Mouse (Mus musculus) liver, postnatal 0 days (tissue): ENCODE data around the gene Itga1.

Source experiments
- CTCF ChIP-seq: sonication (generic); IDR thresholded peaks from 2 replicates; pipeline ENCODE4 v1.5.1; 2016; ENCODE audit warnings: antibody characterized with exemption, low read depth
- EP300 ChIP-seq: IDR thresholded peaks from 2 replicates; pipeline ENCODE4 v1.6.1; 2016; ENCODE audit warnings: antibody characterized with exemption, low read depth, mild to moderate bottlenecking

DNA sequence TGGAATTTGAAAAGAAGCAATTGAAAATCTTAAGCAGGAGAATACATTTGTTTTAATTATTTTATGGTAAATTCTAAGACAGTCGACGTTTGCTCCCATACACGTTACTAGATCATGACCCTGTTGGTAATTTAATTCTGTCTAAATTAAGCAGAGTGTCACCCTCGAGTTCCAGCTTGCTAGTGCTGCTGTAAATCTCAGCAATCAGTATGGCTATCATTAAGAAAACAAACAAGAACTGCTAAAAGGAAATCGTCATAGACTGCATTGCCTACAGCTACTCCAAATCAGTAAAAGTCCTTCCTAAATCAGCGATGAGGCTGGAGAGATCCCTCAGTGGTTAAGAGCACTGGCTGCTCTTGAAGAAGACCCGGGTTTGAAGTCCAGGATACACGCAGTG is 66.4 kb downstream of the Itga1 start:
- TF ChIP-seq CTCF: no peak
- no peak for TF ChIP-seq EP300
